Mouse (Mus musculus) kidney, embryonic 14.5 days (tissue): ENCODE results near the gene Tiprl. TPM values are rescaled to one million over a fixed set of nuclear protein-coding genes. Genes with fewer than 3 reads are reported as not detected.

Experiments used
- ATAC-seq: fragments of 200-750 bp; cut with Nextera tagmentation; 2 replicates; pipeline ENCODE4 v1.8.0; 2017; ENCODE audit warnings: moderate number of reproducible peaks, mild to moderate bottlenecking, moderate TSS enrichment, moderate library complexity; ENCODE audit not compliant: low FRiP score, low TSS enrichment
- H3K27ac ChIP-seq: fragments of 300-500 bp; sonication (generic); 2 replicates; pipeline ENCODE4 v1.5.1; 2014; ENCODE audit warnings: low read depth, mild to moderate bottlenecking, low read length, moderate library complexity, mixed read lengths
- H3K27me3 ChIP-seq: fragments of 300-500 bp; sonication (generic); 2 replicates; pipeline ENCODE4 v1.6.1; 2014; ENCODE audit warnings: mild to moderate bottlenecking, low read length; ENCODE audit not compliant: control insufficient read depth, insufficient read depth
- H3K36me3 ChIP-seq: fragments of 300-500 bp; sonication (generic); 2 replicates; pipeline ENCODE4 v1.6.1; 2014; ENCODE audit warnings: low read length, mixed read lengths; ENCODE audit not compliant: control insufficient read depth, insufficient read depth
- H3K4me1 ChIP-seq: fragments of 300-500 bp; sonication (generic); 2 replicates; pipeline ENCODE4 v1.6.1; 2014; ENCODE audit warnings: low read length, mixed read lengths; ENCODE audit not compliant: control insufficient read depth, insufficient read depth
- H3K4me2 ChIP-seq: fragments of 300-500 bp; sonication (generic); replicated peaks from 2 replicates; pipeline ENCODE4 v1.6.1; 2014; ENCODE audit warnings: low read depth, mild to moderate bottlenecking, low read length
- H3K4me3 ChIP-seq: fragments of 300-500 bp; sonication (generic); 2 replicates; pipeline ENCODE4 v1.5.1; 2014; ENCODE audit warnings: mild to moderate bottlenecking, low read length
- H3K9ac ChIP-seq: fragments of 300-500 bp; sonication (generic); 2 replicates; pipeline ENCODE4 v1.6.1; 2014; ENCODE audit warnings: low read depth, mild to moderate bottlenecking, low read length, moderate library complexity
- H3K9me3 ChIP-seq: fragments of 300-500 bp; sonication (generic); 2 replicates; pipeline ENCODE4 v1.6.1; 2016; ENCODE audit warnings: low read length; ENCODE audit not compliant: control insufficient read depth
- WGBS: fragments of 180-500 bp; shearing (Covaris S2); extraction: QIAGEN DNeasy Blood & Tissue Kit; methylation state at CpG from one replicate; pipeline ENCODE4 v1.1.7; 2014; 5-methylcytosine and 5-hydroxymethylcytosine counted together
- polyA plus RNA-seq: library from polyadenylated mRNA; unstranded; fragments of >200 nt; fragmentation: Nextera tagmentation; extraction: Ambion mirVana; gene quantifications from 2 replicates; pipeline ENCODE4 v1.2.1, GENCODE M21; 2014

The Tiprl gene
- polyA plus RNA-seq, 1 experiment from 2014 or later = 103 TPM

- ATAC-seq = no peak
- H3K4me3 ChIP-seq = no peak overlapping the region
- no peaks in the 10 kb centered on the region for H3K9me3 ChIP-seq
- WGBS = 74% methylated on average over 6 of the region's 9 CpGs
- no peak overlapping the region for H3K9ac ChIP-seq
- no peak overlapping the region for H3K27ac ChIP-seq
- peaks cover 14% of the 10 kb centered on the region; the same call in 1 of the 2 replicates for H3K36me3 ChIP-seq
- H3K27me3 ChIP-seq = no peaks in the 10 kb centered on the region
- no peak overlapping the region for H3K4me2 ChIP-seq
- H3K4me1 ChIP-seq = no peaks in the 10 kb centered on the region
These were observed 62.7 kb downstream of the Tiprl start for GRCm38 (mm10) chr1:165174059-165174616.

GRCm38 (mm10) chr1:165171277-165171676 is 65.5 kb downstream of the Tiprl start:
- Histone ChIP-seq H3K4me2 (no peak overlapping the region), H3K27ac (no peak overlapping the region), H3K9me3 (no peaks in the 10 kb centered on the region), H3K4me1 (no peaks in the 10 kb centered on the region), H3K4me3 (no peak overlapping the region), H3K36me3 (no peaks in the 10 kb centered on the region), H3K27me3 (no peaks in the 10 kb centered on the region), H3K9ac (no peak overlapping the region)
- no peak for ATAC-seq
- WGBS = 85% methylated on average over 7 of the region's 8 CpGs

- H3K27ac ChIP-seq = no peak overlapping the region
- H3K36me3 ChIP-seq = no peaks in the 10 kb centered on the region
- H3K4me2 ChIP-seq = no peak overlapping the region
- no peaks in the 10 kb centered on the region for H3K4me1 ChIP-seq
- no peaks in the 10 kb centered on the region for H3K27me3 ChIP-seq
- no peaks in the 10 kb centered on the region for H3K9me3 ChIP-seq
- no peak overlapping the region for H3K9ac ChIP-seq
- ATAC-seq = no peak
- no peak overlapping the region for H3K4me3 ChIP-seq
- 74% methylated on average over 5 of the region's 5 CpGs for WGBS
These were observed 66.6 kb downstream of the Tiprl start for GRCm38 (mm10) chr1:165170157-165170556.

- no peaks in the 10 kb centered on the region for H3K27me3 ChIP-seq
- no peak overlapping the region for H3K4me3 ChIP-seq
- H3K4me1 ChIP-seq = no peaks in the 10 kb centered on the region
- no peak overlapping the region for H3K27ac ChIP-seq
- no peaks in the 10 kb centered on the region for H3K36me3 ChIP-seq
- no peak overlapping the region for H3K9ac ChIP-seq
- no peak overlapping the region for H3K4me2 ChIP-seq
- no peak for ATAC-seq
- H3K9me3 ChIP-seq = no peaks in the 10 kb centered on the region
- WGBS = 84% methylated on average over 3 of the region's 3 CpGs
These were observed 67.3 kb downstream of the Tiprl start for GRCm38 (mm10) chr1:165169462-165169861.

- Histone ChIP-seq H3K36me3 (no peaks in the 10 kb centered on the region), H3K9ac (no peak overlapping the region), H3K4me1 (no peaks in the 10 kb centered on the region), H3K27ac (no peak overlapping the region), H3K9me3 (no peaks in the 10 kb centered on the region), H3K27me3 (no peaks in the 10 kb centered on the region), H3K4me3 (no peak overlapping the region), H3K4me2 (no peak overlapping the region)
- peak; percentile 64 for ATAC-seq
- 45% methylated on average over 6 of the region's 6 CpGs for WGBS
These were observed 71.9 kb downstream of the Tiprl start for GRCm38 (mm10) chr1:165164920-165165319.

Other genes starting within 250 kb of the Tiprl start
- gene Tbx19, start 76.2 kb downstream of the Tiprl start, polyA plus RNA-seq = not detected in 2 replicates
- gene Sft2d2, start 42.6 kb downstream of the Tiprl start, polyA plus RNA-seq = 13.9 and 28.7 TPM in 2 replicates
- 2.0 and 2.4 TPM in 2 replicates for gene Gpr161, start 58.8 kb upstream of the Tiprl start, polyA plus RNA-seq
- gene Dcaf6, start 223.5 kb upstream of the Tiprl start, polyA plus RNA-seq = 11.6 and 18.4 TPM in 2 replicates
- 212 TPM in 2 replicates for gene Mpc2, start 223.6 kb upstream of the Tiprl start, polyA plus RNA-seq
- 0.18 and 0.19 TPM in 2 replicates for gene Adcy10, start 248.2 kb upstream of the Tiprl start, polyA plus RNA-seq